Mouse (Mus musculus): ENCODE data around the gene Zfp870.

Zfp870 gene

GRCm38 (mm10) chr17:32891239-32892180, at the start of gene Zfp870:
TSS of gene Zfp870 (minus strand) at chr17:32891642.
- peak; percentile 86 for DNase-seq (ENCODE audit: low spot score)

- no peak for DNase-seq (ENCODE audit: low spot score)
These were observed 48.4 kb upstream of the Zfp870 start for GRCm38 (mm10) chr17:32939831-32940230.

GRCm38 (mm10) chr17:32927803-32928202, 36.4 kb upstream of the Zfp870 start:
- no peak for DNase-seq (ENCODE audit: low spot score)

- DNase-seq (ENCODE audit: low spot score) = peak; percentile 45
These were observed 33.3 kb upstream of the Zfp870 start for GRCm38 (mm10) chr17:32924658-32925312.

- no peak for DNase-seq (ENCODE audit: low spot score)
These were observed 32.2 kb upstream of the Zfp870 start for GRCm38 (mm10) chr17:32923681-32924080.

GRCm38 (mm10) chr17:32919123-32919522, 27.7 kb upstream of the Zfp870 start:
- DNase-seq (ENCODE audit: low spot score) = no peak

- peak; percentile 8 for DNase-seq (ENCODE audit: low spot score)
These were observed 25.7 kb upstream of the Zfp870 start, which contains the start of gene Cyp4f14 for GRCm38 (mm10) chr17:32917131-32917530. TSS of gene Cyp4f14 (minus strand) at chr17:32917342.

- DNase-seq (ENCODE audit: low spot score) = no peak
These were observed 24.6 kb upstream of the Zfp870 start for GRCm38 (mm10) chr17:32916075-32916474.

GRCm38 (mm10) chr17:32906172-32906571, 14.7 kb upstream of the Zfp870 start:
- no peak for DNase-seq (ENCODE audit: low spot score)

- DNase-seq (ENCODE audit: low spot score) = peak; percentile 49
These were observed 13.8 kb upstream of the Zfp870 start for GRCm38 (mm10) chr17:32905239-32905638.

- no peak for DNase-seq (ENCODE audit: low spot score)
These were observed 13.0 kb upstream of the Zfp870 start for GRCm38 (mm10) chr17:32904414-32904813.

GRCm38 (mm10) chr17:32901751-32902525, 10.5 kb upstream of the Zfp870 start:
- no peak for DNase-seq (ENCODE audit: low spot score)

- no peak for DNase-seq (ENCODE audit: low spot score)
These were observed 4.0 kb upstream of the Zfp870 start for GRCm38 (mm10) chr17:32895421-32895820.

- no peak for DNase-seq (ENCODE audit: low spot score)
These were observed 2.5 kb upstream of the Zfp870 start for GRCm38 (mm10) chr17:32893901-32894300.

GRCm38 (mm10) chr17:32890852-32891238, 597 bp downstream of the Zfp870 start:
- no peak for DNase-seq (ENCODE audit: low spot score)

- DNase-seq (ENCODE audit: low spot score) = no peak
These were observed 1.8 kb downstream of the Zfp870 start for GRCm38 (mm10) chr17:32889611-32890010.

- no peak for DNase-seq (ENCODE audit: low spot score)
These were observed 10.9 kb downstream of the Zfp870 start for GRCm38 (mm10) chr17:32880320-32881218.

- no peak for DNase-seq (ENCODE audit: low spot score)
These were observed 12.7 kb downstream of the Zfp870 start for GRCm38 (mm10) chr17:32878773-32879172.

GRCm38 (mm10) chr17:32877471-32878171, 13.8 kb downstream of the Zfp870 start:
- DNase-seq (ENCODE audit: low spot score) = no peak

GRCm38 (mm10) chr17:32872696-32873095, 18.7 kb downstream of the Zfp870 start:
- DNase-seq (ENCODE audit: low spot score) = no peak

GRCm38 (mm10) chr17:32872091-32872490, 19.4 kb downstream of the Zfp870 start:
- no peak for DNase-seq (ENCODE audit: low spot score)
